Mouse (Mus musculus): ENCODE data around the gene Ralgps1. TPM values are rescaled to one million over a fixed set of nuclear protein-coding genes. Genes with fewer than 3 reads are reported as not detected.

Ralgps1 gene
- total RNA-seq (2014; fragmentation: Nextera tagmentation) (1.9 and 3.0 TPM in 2 replicates), total RNA-seq (2017) (0.66 and 0.76 TPM in 2 replicates)

GRCm38 (mm10) chr2:33370777-33371647 lies at the start of gene Ralgps1:
Gene Ralgps1 (minus strand): TSS chr2:33371486.
- peak; percentile 99 for ATAC-seq (replicated peaks; ENCODE audit: low FRiP score, low TSS enrichment, poor library complexity, severe bottlenecking)

DNA sequence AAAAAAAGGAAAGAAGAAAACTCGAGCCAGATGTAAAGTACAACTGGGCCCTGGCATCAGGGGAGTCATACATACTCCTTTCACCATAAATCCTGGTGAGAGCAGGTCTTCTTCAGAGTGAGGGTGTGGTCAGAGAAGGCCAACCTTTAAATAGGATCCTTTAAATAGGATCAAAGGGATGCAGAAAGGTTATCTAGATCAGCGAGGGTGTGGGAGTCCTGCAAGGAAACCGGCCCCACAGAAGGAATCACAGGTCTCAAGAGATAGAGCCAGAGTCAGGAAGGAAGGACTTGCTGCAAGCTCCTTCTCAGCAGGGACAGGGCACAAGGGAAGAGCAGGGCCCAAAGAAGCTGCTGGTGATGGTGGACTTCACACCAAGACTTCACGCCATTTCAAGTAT lies 46.2 kb upstream of the Ralgps1 start:
- no peak for ATAC-seq (replicated peaks; ENCODE audit: low FRiP score, low TSS enrichment, poor library complexity, severe bottlenecking)

DNA sequence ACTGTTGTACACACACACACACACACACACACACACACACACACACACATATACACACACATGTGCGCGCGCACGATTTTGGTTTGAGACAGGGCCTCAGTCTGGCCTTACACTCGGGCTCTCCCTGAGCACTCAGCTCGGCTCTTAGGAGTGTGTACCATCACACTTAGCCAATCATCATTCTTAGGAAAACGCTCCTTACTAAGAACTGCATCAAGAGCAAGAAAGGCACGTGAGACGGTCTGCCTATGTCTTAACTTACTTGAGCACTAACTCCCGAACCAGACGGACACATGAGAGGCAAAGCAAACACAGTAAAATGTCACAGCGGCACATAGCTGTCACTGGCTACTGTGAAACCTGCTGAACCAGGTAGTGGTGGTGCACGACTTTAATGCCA lies 42.7 kb upstream of the Ralgps1 start:
- ATAC-seq (replicated peaks; ENCODE audit: low FRiP score, low TSS enrichment, poor library complexity, severe bottlenecking) = no peak

- ATAC-seq (replicated peaks; ENCODE audit: low FRiP score, low TSS enrichment, poor library complexity, severe bottlenecking) = no peak
These were observed 40.8 kb upstream of the Ralgps1 start for GRCm38 (mm10) chr2:33412111-33412510.

- peak; percentile 48; the same call in 1 of the 2 replicates for ATAC-seq (replicated peaks; ENCODE audit: low FRiP score, low TSS enrichment, poor library complexity, severe bottlenecking)
These were observed 32.3 kb upstream of the Ralgps1 start for GRCm38 (mm10) chr2:33403511-33404003.

GRCm38 (mm10) chr2:33402638-33403037 lies 31.4 kb upstream of the Ralgps1 start:
- peak; percentile 31 for ATAC-seq (replicated peaks; ENCODE audit: low FRiP score, low TSS enrichment, poor library complexity, severe bottlenecking)

DNA sequence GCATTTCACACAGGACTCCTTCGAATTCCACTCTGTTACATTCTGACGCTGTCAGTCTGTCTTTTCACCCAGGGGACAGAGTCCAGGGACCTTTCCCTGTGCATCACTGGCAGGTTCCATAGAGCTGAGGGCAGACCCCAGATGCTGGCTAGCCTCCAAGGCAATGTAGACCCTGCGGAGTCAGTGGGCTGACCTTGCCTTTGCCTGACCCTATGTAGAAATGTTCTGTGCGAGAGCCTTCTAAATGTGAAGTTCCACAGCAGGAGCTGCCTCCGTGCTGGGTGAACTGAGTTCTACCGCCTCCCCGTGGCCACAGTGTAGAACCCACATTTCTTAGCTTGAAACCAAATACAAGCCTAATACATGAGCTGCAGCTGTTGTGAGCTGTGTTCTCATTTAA lies 30.9 kb upstream of the Ralgps1 start:
- ATAC-seq (replicated peaks; ENCODE audit: low FRiP score, low TSS enrichment, poor library complexity, severe bottlenecking) = peak; percentile 36; the same call in 1 of the 2 replicates

DNA sequence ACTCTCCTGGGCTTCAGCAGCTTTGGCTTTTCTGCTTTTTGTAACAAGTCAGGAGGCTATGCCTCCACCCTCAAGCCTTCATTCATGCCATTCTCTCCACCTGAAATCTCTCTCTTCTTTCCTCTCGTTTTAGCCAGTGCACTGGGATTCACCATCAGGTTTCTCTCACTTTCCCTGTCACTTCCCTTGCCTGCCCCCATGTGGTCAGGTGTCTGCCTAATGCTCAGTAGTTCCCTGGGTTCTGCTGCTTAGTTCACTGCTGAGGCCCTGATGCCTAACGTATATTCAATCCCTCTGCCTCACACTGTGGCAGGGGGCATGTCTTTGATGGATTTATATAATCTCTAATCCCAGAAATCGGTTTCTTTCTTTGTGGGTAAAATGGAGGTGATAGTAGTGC lies 29.9 kb upstream of the Ralgps1 start:
- ATAC-seq (replicated peaks; ENCODE audit: low FRiP score, low TSS enrichment, poor library complexity, severe bottlenecking) = no peak

DNA sequence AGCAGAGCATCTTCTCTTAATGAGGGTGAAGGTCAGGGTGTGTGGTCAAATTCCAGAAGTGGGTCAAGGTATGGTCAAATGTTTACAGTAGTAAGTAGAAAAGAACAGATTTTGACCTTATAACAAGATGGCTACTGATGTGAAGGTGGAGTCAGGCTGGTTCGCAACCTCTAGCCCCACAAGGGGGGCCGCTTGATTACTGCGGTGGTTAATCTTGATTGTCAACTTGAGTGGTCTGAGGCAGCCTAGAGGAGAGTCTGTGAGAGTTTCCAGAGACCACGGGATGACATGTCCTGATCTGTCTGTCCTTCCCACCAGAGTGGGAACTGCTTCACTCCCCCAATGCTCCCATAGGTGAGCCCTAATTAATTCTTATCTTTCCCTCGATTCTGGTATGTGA lies 29.3 kb upstream of the Ralgps1 start:
- ATAC-seq (replicated peaks; ENCODE audit: low FRiP score, low TSS enrichment, poor library complexity, severe bottlenecking) = no peak

DNA sequence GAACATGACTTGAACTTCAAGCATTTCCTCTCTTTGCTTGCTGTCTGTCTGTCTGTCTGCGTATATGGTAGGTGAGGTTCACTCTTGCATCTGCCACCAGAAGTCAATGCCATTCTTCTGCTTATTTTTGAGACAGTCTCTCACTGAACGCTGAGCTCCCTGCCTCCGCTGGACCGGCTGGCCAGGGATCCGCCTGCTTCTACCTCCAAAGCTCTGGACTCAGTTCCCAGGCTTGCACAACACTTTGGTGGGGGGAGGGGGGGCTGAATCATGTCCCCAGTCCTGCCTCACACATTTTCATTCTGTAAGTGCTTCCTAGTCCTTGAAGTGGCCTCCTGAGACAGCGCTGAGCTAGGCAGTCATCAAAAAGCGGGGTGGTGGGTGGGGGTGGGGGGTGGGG lies 27.8 kb upstream of the Ralgps1 start:
- ATAC-seq (replicated peaks; ENCODE audit: low FRiP score, low TSS enrichment, poor library complexity, severe bottlenecking) = no peak

DNA sequence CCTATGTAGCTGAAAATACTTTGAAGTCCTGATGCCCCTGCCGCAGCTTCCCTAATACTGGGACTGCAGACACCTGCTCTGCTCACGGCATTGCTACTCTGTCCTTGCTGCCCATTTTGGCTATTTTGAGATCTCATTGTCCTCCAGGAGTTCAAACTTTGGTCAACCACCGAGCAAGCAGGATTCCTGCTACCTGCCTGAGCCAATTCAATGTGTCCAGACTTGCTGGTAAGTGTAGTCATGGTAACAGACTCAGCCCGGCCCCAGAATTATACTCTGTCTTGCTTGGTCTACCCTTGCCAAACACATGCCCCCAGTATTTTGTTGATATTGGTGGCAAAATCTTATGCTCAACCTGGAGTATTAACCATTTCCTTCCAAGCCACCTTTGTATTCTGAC lies 25.8 kb upstream of the Ralgps1 start:
- no peak for ATAC-seq (replicated peaks; ENCODE audit: low FRiP score, low TSS enrichment, poor library complexity, severe bottlenecking)

- ATAC-seq (replicated peaks; ENCODE audit: low FRiP score, low TSS enrichment, poor library complexity, severe bottlenecking) = no peak
These were observed 23.8 kb upstream of the Ralgps1 start for GRCm38 (mm10) chr2:33395053-33395452.

DNA sequence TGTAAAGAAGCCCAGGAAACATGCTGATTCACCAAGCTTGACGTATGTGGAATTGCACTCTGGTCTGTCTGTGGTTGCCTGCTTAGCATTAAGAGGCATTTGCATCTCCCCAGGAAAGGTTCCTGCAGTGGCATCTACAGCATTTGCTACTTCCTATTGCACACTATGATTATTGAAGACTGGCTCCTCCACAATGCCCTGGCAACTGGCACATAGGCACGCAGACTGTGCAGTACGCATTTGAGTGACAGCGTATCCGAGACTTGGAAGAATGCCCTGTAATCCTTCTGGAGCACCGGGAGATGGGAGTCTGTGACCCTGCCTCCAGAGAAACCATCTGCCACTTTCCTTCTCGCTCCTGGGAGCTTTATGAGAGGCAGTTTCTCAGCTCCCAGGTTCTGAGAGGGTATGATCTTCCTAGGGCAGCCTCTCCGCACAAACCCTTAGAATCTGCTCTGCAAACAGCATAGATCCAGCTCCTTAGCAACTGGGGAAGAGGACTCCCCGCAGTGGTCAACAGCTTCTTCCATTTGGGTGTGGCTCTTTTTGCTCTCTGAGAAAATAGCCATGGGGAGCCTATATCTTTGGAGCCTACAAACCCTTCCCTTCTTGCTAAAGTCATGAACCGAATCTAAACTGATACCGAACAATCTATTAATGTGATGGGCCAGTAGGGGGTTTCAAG lies 22.8 kb upstream of the Ralgps1 start:
- ATAC-seq (replicated peaks; ENCODE audit: low FRiP score, low TSS enrichment, poor library complexity, severe bottlenecking) = no peak

GRCm38 (mm10) chr2:33393021-33393420 lies 21.7 kb upstream of the Ralgps1 start:
- no peak for ATAC-seq (replicated peaks; ENCODE audit: low FRiP score, low TSS enrichment, poor library complexity, severe bottlenecking)

GRCm38 (mm10) chr2:33371648-33372408 lies 542 bp upstream of the Ralgps1 start:
- no peak for ATAC-seq (replicated peaks; ENCODE audit: low FRiP score, low TSS enrichment, poor library complexity, severe bottlenecking)

DNA sequence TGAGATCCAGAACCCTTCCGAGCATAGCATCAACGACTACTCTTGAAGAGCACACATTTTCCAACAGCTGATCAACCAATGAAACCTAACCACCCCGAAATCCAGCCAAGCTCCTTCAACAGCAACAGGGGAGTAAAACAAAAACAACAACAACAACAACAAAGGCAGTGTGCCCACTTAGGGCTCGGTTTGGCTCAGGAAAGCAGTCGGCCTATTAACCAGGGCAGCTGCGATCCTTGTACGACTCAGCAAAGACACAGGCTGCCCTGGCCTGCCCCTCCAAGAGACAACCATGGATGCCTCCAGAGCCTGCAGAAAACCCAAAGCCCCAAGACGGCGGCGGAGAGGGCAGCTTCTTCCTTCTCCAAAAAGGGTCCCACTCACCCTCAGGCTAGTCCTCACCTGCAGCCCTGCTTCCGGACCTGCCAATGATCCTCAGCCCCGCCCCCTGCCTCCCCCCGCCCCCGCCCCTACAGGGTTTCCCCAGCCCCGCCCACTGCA lies 960 bp downstream of the Ralgps1 start:
- ATAC-seq (replicated peaks; ENCODE audit: low FRiP score, low TSS enrichment, poor library complexity, severe bottlenecking) = no peak

GRCm38 (mm10) chr2:33369453-33369852 lies 1.8 kb downstream of the Ralgps1 start:
- ATAC-seq (replicated peaks; ENCODE audit: low FRiP score, low TSS enrichment, poor library complexity, severe bottlenecking) = no peak

GRCm38 (mm10) chr2:33368486-33368885 lies 2.8 kb downstream of the Ralgps1 start:
- no peak for ATAC-seq (replicated peaks; ENCODE audit: low FRiP score, low TSS enrichment, poor library complexity, severe bottlenecking)

DNA sequence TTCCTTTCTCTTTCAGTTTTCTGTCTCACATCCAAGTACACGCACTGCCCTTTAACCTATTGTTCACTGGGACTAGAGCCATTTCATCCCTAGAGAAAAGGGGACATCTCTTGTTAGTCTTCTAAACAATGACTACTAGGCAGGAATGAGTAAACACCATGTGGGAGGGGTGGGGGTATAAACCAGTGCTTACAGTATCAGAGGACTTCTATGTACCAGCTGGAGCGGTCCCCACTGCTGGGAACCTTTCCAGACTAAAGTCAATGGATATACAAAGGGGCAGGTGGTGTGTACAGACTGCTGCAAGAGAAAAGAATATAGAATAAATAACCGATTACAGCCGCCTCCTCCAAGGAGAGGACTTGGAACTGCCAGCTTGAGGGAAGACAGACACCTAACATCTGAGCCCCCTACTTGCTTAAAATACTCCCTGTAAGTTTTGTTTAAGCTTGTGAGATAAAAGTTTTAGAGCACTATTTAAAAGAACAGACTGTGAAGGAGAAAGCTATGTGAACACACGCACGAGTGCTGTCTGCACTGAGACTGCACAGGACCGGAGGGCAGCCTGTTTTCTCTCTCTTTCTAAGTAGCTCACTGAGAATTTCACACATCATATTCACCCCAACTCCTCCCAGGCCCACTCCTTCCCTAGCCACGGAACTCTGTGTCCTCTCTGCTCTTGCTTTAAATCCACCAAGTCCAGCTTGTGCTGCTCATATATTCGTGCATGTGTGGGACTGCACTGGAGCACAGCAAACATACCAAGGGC lies 5.4 kb downstream of the Ralgps1 start:
- no peak for ATAC-seq (replicated peaks; ENCODE audit: low FRiP score, low TSS enrichment, poor library complexity, severe bottlenecking)

All from megakaryocyte-erythroid progenitor cell, adult 5-6 weeks (primary cell).